Mouse (Mus musculus): ENCODE measurements around the gene Lce1g. TPM values are rescaled to one million over a fixed set of nuclear protein-coding genes. Genes with fewer than 3 reads are reported as not detected.

Gene Lce1g
- polyA plus RNA-seq, 1 experiment from 2014 or later = not detected

Other genes with a start within 250 kb of the Lce1g start
- not detected in 2 replicates for gene 2310046K23Rik, start 217.8 kb downstream of the Lce1g start, polyA plus RNA-seq (2015; fragmentation: Nextera tagmentation; extraction: Ambion mirVana)
- gene Ivl, start 178.6 kb downstream of the Lce1g start, polyA plus RNA-seq (2015; fragmentation: Nextera tagmentation; extraction: Ambion mirVana) = not detected in 2 replicates
- not detected in 2 replicates for gene Smcp, start 163.3 kb downstream of the Lce1g start, polyA plus RNA-seq (2015; fragmentation: Nextera tagmentation; extraction: Ambion mirVana)
- gene 2210017I01Rik, start 144.8 kb downstream of the Lce1g start, polyA plus RNA-seq (2015; fragmentation: Nextera tagmentation; extraction: Ambion mirVana) = not detected in 2 replicates
- gene Lce6a, start 130.7 kb downstream of the Lce1g start, polyA plus RNA-seq (2015; fragmentation: Nextera tagmentation; extraction: Ambion mirVana) = not detected in 2 replicates
- gene Lce1a1, start 104.0 kb downstream of the Lce1g start, polyA plus RNA-seq (2015; fragmentation: Nextera tagmentation; extraction: Ambion mirVana) = not detected in 2 replicates
- not detected in 2 replicates for gene Lce1b, start 95.4 kb downstream of the Lce1g start, polyA plus RNA-seq (2015; fragmentation: Nextera tagmentation; extraction: Ambion mirVana)
- gene Lce1a2, start 82.0 kb downstream of the Lce1g start, polyA plus RNA-seq (2015; fragmentation: Nextera tagmentation; extraction: Ambion mirVana) = not detected in 2 replicates
- gene Lce1c, start 73.1 kb downstream of the Lce1g start, polyA plus RNA-seq (2015; fragmentation: Nextera tagmentation; extraction: Ambion mirVana) = not detected in 2 replicates
- gene Lce1d, start 65.1 kb downstream of the Lce1g start, polyA plus RNA-seq (2015; fragmentation: Nextera tagmentation; extraction: Ambion mirVana) = not detected in 2 replicates
- gene Lce1e, start 43.3 kb downstream of the Lce1g start, polyA plus RNA-seq (2015; fragmentation: Nextera tagmentation; extraction: Ambion mirVana) = not detected in 2 replicates
- not detected in 2 replicates for gene Lce1f, start 32.0 kb downstream of the Lce1g start, polyA plus RNA-seq (2015; fragmentation: Nextera tagmentation; extraction: Ambion mirVana)
- gene Gm38119, start 13.2 kb downstream of the Lce1g start, polyA plus RNA-seq (2015; fragmentation: Nextera tagmentation; extraction: Ambion mirVana) = not detected in 2 replicates
- not detected in 2 replicates for gene Lce1h, start 12.7 kb upstream of the Lce1g start, polyA plus RNA-seq (2015; fragmentation: Nextera tagmentation; extraction: Ambion mirVana)
- not detected in 2 replicates for gene Lce1i, start 26.6 kb upstream of the Lce1g start, polyA plus RNA-seq (2015; fragmentation: Nextera tagmentation; extraction: Ambion mirVana)
- not detected in 2 replicates for gene Lce1j, start 38.2 kb upstream of the Lce1g start, polyA plus RNA-seq (2015; fragmentation: Nextera tagmentation; extraction: Ambion mirVana)
- not detected in 2 replicates for gene Lce1k, start 55.6 kb upstream of the Lce1g start, polyA plus RNA-seq (2015; fragmentation: Nextera tagmentation; extraction: Ambion mirVana)
- not detected in 2 replicates for gene Kprp, start 74.9 kb upstream of the Lce1g start, polyA plus RNA-seq (2015; fragmentation: Nextera tagmentation; extraction: Ambion mirVana)
- gene Lce1l, start 98.9 kb upstream of the Lce1g start, polyA plus RNA-seq (2015; fragmentation: Nextera tagmentation; extraction: Ambion mirVana) = not detected in 2 replicates
- not detected in 2 replicates for gene 2310050C09Rik, start 117.9 kb upstream of the Lce1g start, polyA plus RNA-seq (2015; fragmentation: Nextera tagmentation; extraction: Ambion mirVana)
- not detected in 2 replicates for gene Lce3a, start 173.9 kb upstream of the Lce1g start, polyA plus RNA-seq (2015; fragmentation: Nextera tagmentation; extraction: Ambion mirVana)
- not detected in 2 replicates for gene Lce3b, start 180.6 kb upstream of the Lce1g start, polyA plus RNA-seq (2015; fragmentation: Nextera tagmentation; extraction: Ambion mirVana)
- not detected in 2 replicates for gene Lce3c, start 192.1 kb upstream of the Lce1g start, polyA plus RNA-seq (2015; fragmentation: Nextera tagmentation; extraction: Ambion mirVana)
- not detected in 2 replicates for gene Lce3d, start 205.1 kb upstream of the Lce1g start, polyA plus RNA-seq (2015; fragmentation: Nextera tagmentation; extraction: Ambion mirVana)
- gene Lce3e, start 214.7 kb upstream of the Lce1g start, polyA plus RNA-seq (2015; fragmentation: Nextera tagmentation; extraction: Ambion mirVana) = not detected in 2 replicates
- 0.46 TPM in 1 of 2 replicates, not detected in the other for gene Lce3f, start 239.9 kb upstream of the Lce1g start, polyA plus RNA-seq (2015; fragmentation: Nextera tagmentation; extraction: Ambion mirVana)